ENCODE assay signal across 25 mouse cellular contexts in genomic region chr4:115906791-115907190, GRCm38 (mm10). TPM values are rescaled to one million over a fixed set of nuclear protein-coding genes. Genes with fewer than 3 reads are reported as not detected.
"Had no signal": no experiment of that assay in that cellular context is flagged by ENCODE, and none has a peak within 500 bp of the region (broad histone marks: within the 10 kb centered on the region; RNA-seq: fewer than 3 reads in every experiment).

No protein-coding gene starts in this region.

- DNase-seq: retina, postnatal 1 day; right cerebral cortex, adult 18-20 months; right cerebral cortex, postnatal 14 days; right cerebral cortex, postnatal 25 days; right cerebral cortex, postnatal 4 days; spleen, adult 18-20 months; thymus, adult 18-20 months; thymus, adult 2 months; thymus, postnatal 14 days; thymus, postnatal 25 days; thymus, postnatal 36 days; thymus, postnatal 4 days had no signal

- H3K36me3 ChIP-seq: neural tube, embryonic 13.5 days; neural tube, embryonic 15.5 days; stomach, embryonic 15.5 days had no signal

- H3K27ac ChIP-seq: neural tube, embryonic 13.5 days; neural tube, embryonic 15.5 days; stomach, embryonic 15.5 days; stomach, postnatal 0 days had no signal

- H3K4me1 ChIP-seq: stomach, embryonic 15.5 days had no signal

- H3K4me3 ChIP-seq: neural tube, embryonic 13.5 days; neural tube, embryonic 15.5 days; stomach, embryonic 15.5 days had no signal

- H3K9ac ChIP-seq: neural tube, embryonic 13.5 days; neural tube, embryonic 15.5 days; stomach, embryonic 15.5 days had no signal

RNA-seq across cellular contexts. Expression of gene 6430628N08Rik, which starts 16.3 kb away (rescaled TPM):
- total RNA-seq: neutrophil, adult 5-6 weeks had no signal
- polyA plus RNA-seq: neural tube, embryonic 14.5 days; small intestine, adult 2 months; spleen, adult 2 months; stomach, embryonic 14.5 days; stomach, embryonic 15.5 days; stomach, embryonic 16.5 days; stomach, postnatal 0 days; testis, adult 2 months; thymus, adult 2 months; thymus, postnatal 0 days; urinary bladder, adult 2 months had no signal

RNA-seq across cellular contexts. Expression of gene Kncn, which starts 22.6 kb away (rescaled TPM):
- total RNA-seq: neutrophil, adult 5-6 weeks had no signal
- polyA plus RNA-seq: small intestine, adult 2 months; spleen, adult 2 months; stomach, embryonic 14.5 days; stomach, embryonic 15.5 days; stomach, embryonic 16.5 days; stomach, postnatal 0 days; thymus, postnatal 0 days; urinary bladder, adult 2 months had no signal

RNA-seq across cellular contexts. Expression of gene Dmbx1, which starts 32.9 kb away (rescaled TPM):
- total RNA-seq: neutrophil, adult 5-6 weeks had no signal
- polyA plus RNA-seq: small intestine, adult 2 months; spleen, adult 2 months; stomach, embryonic 14.5 days; stomach, embryonic 16.5 days; stomach, postnatal 0 days; urinary bladder, adult 2 months had no signal
